ENCODE assay signal across 26 mouse cellular contexts in genomic region chr13:89197019-89197418, GRCm38 (mm10).
DNase-seq lines count a peak whose midpoint lies in the region; ATAC-seq lines count a peak whose summit lies in the region.
"Had no signal": no experiment of that assay in that cellular context is flagged by ENCODE, and none has a peak within 500 bp of the region (broad histone marks: within the 10 kb centered on the region; RNA-seq: fewer than 3 reads in every experiment).

No protein-coding gene starts in this region.

- no peak overlapping the region for H3K27ac ChIP-seq in hindbrain, embryonic 12.5 days
- no peak overlapping the region for H3K27ac ChIP-seq in hindbrain, embryonic 14.5 days
- no peak overlapping the region for H3K27ac ChIP-seq in midbrain, embryonic 12.5 days (replicated peaks)
- H3K27ac ChIP-seq in midbrain, embryonic 10.5 days (replicated peaks), result no peak overlapping the region
- H3K27ac ChIP-seq: embryonic facial prominence, embryonic 10.5 days; embryonic facial prominence, embryonic 12.5 days had no signal

- H3K4me1 ChIP-seq in hindbrain, embryonic 12.5 days, result no peaks in the 10 kb centered on the region
- H3K4me1 ChIP-seq in hindbrain, embryonic 14.5 days (replicated peaks; ENCODE audit: control insufficient read depth, insufficient read depth, low read length), result no peaks in the 10 kb centered on the region
- H3K4me1 ChIP-seq in midbrain, embryonic 12.5 days, result no peaks in the 10 kb centered on the region
- no peaks in the 10 kb centered on the region for H3K4me1 ChIP-seq in midbrain, embryonic 10.5 days
- H3K4me1 ChIP-seq: embryonic facial prominence, embryonic 10.5 days; embryonic facial prominence, embryonic 12.5 days had no signal

- ATAC-seq in hindbrain, embryonic 12.5 days (ENCODE audit: low FRiP score), result 0 out of 2 replicates have a peak, but pooled peaks have one; percentile 50
- no peak for ATAC-seq in hindbrain, embryonic 14.5 days (ENCODE audit: low FRiP score)
- peak; percentile 65; the same call in 1 of the 2 replicates for ATAC-seq in midbrain, embryonic 12.5 days (ENCODE audit: low FRiP score, low read depth)
- ATAC-seq: activated CD4-positive, CD25-positive, alpha-beta regulatory T cell, adult 4 months; CD4-positive, CD25-positive, alpha-beta regulatory T cell, adult 4 months; forebrain, embryonic 14.5 days; forebrain, embryonic 16.5 days; Patski had no signal

- H3K27me3 ChIP-seq in hindbrain, embryonic 12.5 days, result no peaks in the 10 kb centered on the region
- no peaks in the 10 kb centered on the region for H3K27me3 ChIP-seq in hindbrain, embryonic 14.5 days (ENCODE audit: control insufficient read depth, insufficient read depth, low read length)
- no peaks in the 10 kb centered on the region for H3K27me3 ChIP-seq in midbrain, embryonic 12.5 days
- H3K27me3 ChIP-seq in midbrain, embryonic 10.5 days (ENCODE audit: low read depth, poor library complexity, severe bottlenecking), result no peaks in the 10 kb centered on the region
- H3K27me3 ChIP-seq: CH12.LX; embryonic facial prominence, embryonic 12.5 days had no signal

- intact Hi-C loops in left cerebral cortex, postnatal 4 days (cut with DNase I), result no loop called here

- H3K4me2 ChIP-seq in hindbrain, embryonic 12.5 days (replicated peaks), result no peak overlapping the region
- H3K4me2 ChIP-seq in hindbrain, embryonic 14.5 days (replicated peaks), result no peak overlapping the region
- no peak overlapping the region for H3K4me2 ChIP-seq in midbrain, embryonic 12.5 days (replicated peaks)
- H3K4me2 ChIP-seq: embryonic facial prominence, embryonic 12.5 days had no signal

- H3K9ac ChIP-seq in hindbrain, embryonic 12.5 days, result no peak overlapping the region
- no peak overlapping the region for H3K9ac ChIP-seq in hindbrain, embryonic 14.5 days
- H3K9ac ChIP-seq in midbrain, embryonic 12.5 days (replicated peaks), result no peak overlapping the region
- H3K9ac ChIP-seq: embryonic facial prominence, embryonic 12.5 days had no signal

- 60% methylated on average over 2 of the region's 2 CpGs for WGBS in hindbrain, embryonic 12.5 days
- 39% methylated on average over 2 of the region's 2 CpGs for WGBS in hindbrain, embryonic 14.5 days
- WGBS in midbrain, embryonic 12.5 days, result 49% methylated on average over 2 of the region's 2 CpGs
- 60% methylated on average over 2 of the region's 2 CpGs for WGBS in midbrain, embryonic 10.5 days

- DNase-seq in embryo, embryonic 11 days, result peak; percentile 3
- DNase-seq in embryo, embryonic 9.5 days (ENCODE audit: extremely low spot score), result no peak
- DNase-seq in hindbrain, embryonic 14.5 days (ENCODE audit: low spot score), result no peak
- DNase-seq in midbrain, embryonic 10.5 days (ENCODE audit: low spot score), result no peak
- peak; percentile 23 for DNase-seq in retina, embryonic 14.5 days (ENCODE audit: low spot score)
- no peak for DNase-seq in left cerebral cortex, postnatal 4 days
- DNase-seq: adrenal gland, adult 8-10 months; adrenal gland, postnatal 14 days; adrenal gland, postnatal 36 days; B cell, adult 2 months; cerebellum, adult 11-12 months; cerebellum, adult 2 months; cerebellum, adult 9-10 months; cerebellum, postnatal 10 days; cerebellum, postnatal 25 days had no signal

- no peaks in the 10 kb centered on the region for H3K36me3 ChIP-seq in hindbrain, embryonic 12.5 days
- H3K36me3 ChIP-seq in hindbrain, embryonic 14.5 days (replicated peaks; ENCODE audit: control insufficient read depth, insufficient read depth), result no peaks in the 10 kb centered on the region
- H3K36me3 ChIP-seq in midbrain, embryonic 12.5 days, result no peaks in the 10 kb centered on the region
- no peaks in the 10 kb centered on the region for H3K36me3 ChIP-seq in midbrain, embryonic 10.5 days
- H3K36me3 ChIP-seq: embryonic facial prominence, embryonic 10.5 days; embryonic facial prominence, embryonic 12.5 days; G1E had no signal

- no peaks in the 10 kb centered on the region for H3K9me3 ChIP-seq in hindbrain, embryonic 12.5 days (replicated peaks)
- H3K9me3 ChIP-seq in hindbrain, embryonic 14.5 days (ENCODE audit: control insufficient read depth, low read length), result no peaks in the 10 kb centered on the region
- no peaks in the 10 kb centered on the region for H3K9me3 ChIP-seq in midbrain, embryonic 12.5 days
- no peaks in the 10 kb centered on the region for H3K9me3 ChIP-seq in midbrain, embryonic 10.5 days (replicated peaks)
- H3K9me3 ChIP-seq: embryonic facial prominence, embryonic 10.5 days; embryonic facial prominence, embryonic 12.5 days; G1E had no signal

- H3K4me3 ChIP-seq in hindbrain, embryonic 12.5 days, result no peak overlapping the region
- no peak overlapping the region for H3K4me3 ChIP-seq in hindbrain, embryonic 14.5 days (replicated peaks; ENCODE audit: low read length)
- no peak overlapping the region for H3K4me3 ChIP-seq in midbrain, embryonic 12.5 days
- H3K4me3 ChIP-seq in midbrain, embryonic 10.5 days, result no peak overlapping the region
- H3K4me3 ChIP-seq: embryonic facial prominence, embryonic 10.5 days; embryonic facial prominence, embryonic 12.5 days had no signal

Comparison
In these comparisons a context has a peak if more than half of its experiments do, and no peak if none do; other contexts are left out.
1. DNase-seq: peak in embryo, embryonic 11 days (single experiment) and retina, embryonic 14.5 days (single experiment); none in embryo, embryonic 9.5 days (single experiment), hindbrain, embryonic 14.5 days (single experiment), midbrain, embryonic 10.5 days (single experiment) and left cerebral cortex, postnatal 4 days (single experiment).